ENCODE assay signal across 18 mouse cellular contexts in the genomic region with DNA sequence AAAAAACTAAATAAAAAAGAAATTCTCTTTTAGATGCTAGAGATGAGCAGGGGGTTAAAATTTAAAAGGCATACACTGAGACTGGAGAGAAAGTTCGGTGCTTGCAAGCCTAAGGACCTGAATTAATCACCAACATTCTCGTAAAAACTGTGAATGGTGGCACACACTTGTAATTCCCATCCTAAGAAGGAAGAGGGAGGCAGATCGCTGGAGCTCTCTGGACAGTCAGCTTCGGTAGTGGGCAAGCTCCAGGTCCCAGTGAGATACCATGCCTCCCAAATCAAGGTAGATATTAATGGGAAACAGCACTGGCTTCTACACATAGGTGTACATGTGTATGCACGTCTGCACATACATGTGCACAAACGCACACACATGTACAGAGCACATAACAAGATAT.
A peak's percentile ranks its signal among the peaks of the same experiment; 100 is the strongest.
DNase-seq lines count a peak whose midpoint lies in the region; ATAC-seq and TF ChIP-seq lines count a peak whose summit lies in the region.
"Had no signal": no experiment of that assay in that cellular context is flagged by ENCODE, and none has a peak within 500 bp of the region (broad histone marks: within the 10 kb centered on the region; RNA-seq: fewer than 3 reads in every experiment).

No protein-coding gene starts in this region.

- no peak overlapping the region for H3K4me3 ChIP-seq in kidney, embryonic 14.5 days (ENCODE audit: low read length)
- no peak overlapping the region for H3K4me3 ChIP-seq in lung, adult 2 months (replicated peaks; ENCODE audit: extremely low read depth, low read depth, low read length)
- H3K4me3 ChIP-seq: forebrain, embryonic 15.5 days; heart, embryonic 12.5 days; hindbrain, embryonic 13.5 days; intestine, embryonic 15.5 days; limb, embryonic 15.5 days; neural tube, embryonic 12.5 days had no signal

- no peaks in the 10 kb centered on the region for H3K9me3 ChIP-seq in kidney, embryonic 14.5 days (ENCODE audit: control insufficient read depth, low read length)
- H3K9me3 ChIP-seq: forebrain, embryonic 15.5 days; heart, embryonic 12.5 days; hindbrain, embryonic 13.5 days; intestine, embryonic 15.5 days; limb, embryonic 15.5 days; neural tube, embryonic 12.5 days had no signal

- ATAC-seq in kidney, embryonic 14.5 days (ENCODE audit: low FRiP score, low TSS enrichment), result peak; percentile 65; the same call in 1 of the 2 replicates
- ATAC-seq: forebrain, embryonic 15.5 days; intestine, embryonic 15.5 days had no signal

- peak; percentile 14 for DNase-seq in embryo, embryonic 11 days
- no peak for DNase-seq in embryo, embryonic 10 days (ENCODE audit: low spot score)
- DNase-seq in kidney, postnatal 36 days, result no peak
- DNase-seq in lung, adult 2 months, result no peak
- no peak for DNase-seq in lung, postnatal 14 days
- peak; percentile 20 for DNase-seq in NIH3T3 (ENCODE audit: low read depth)
- DNase-seq in frontal cortex, postnatal 36 days (ENCODE audit: low spot score in 2 of 2), result no peak
- DNase-seq: adrenal gland, postnatal 25 days; cerebellum, adult 2 months; right cerebral cortex, adult 18-20 months had no signal

- H3K27ac ChIP-seq in kidney, embryonic 14.5 days (ENCODE audit: low read depth, low read length), result no peak overlapping the region
- H3K27ac ChIP-seq: forebrain, embryonic 15.5 days; hindbrain, embryonic 13.5 days; intestine, embryonic 15.5 days; limb, embryonic 15.5 days; neural tube, embryonic 12.5 days had no signal

- no peaks in the 10 kb centered on the region for H3K27me3 ChIP-seq in kidney, embryonic 14.5 days (ENCODE audit: control insufficient read depth, insufficient read depth, low read length)
- H3K27me3 ChIP-seq: hindbrain, embryonic 13.5 days; intestine, embryonic 15.5 days; limb, embryonic 15.5 days; neural tube, embryonic 12.5 days had no signal

- 53% methylated on average over 6 of the region's 6 CpGs for WGBS in kidney, embryonic 14.5 days
- 59% methylated on average over 6 of the region's 6 CpGs for WGBS in lung, adult 2 months

- no peak for TF ChIP-seq POLR2A in lung, adult 2 months (IDR thresholded peaks at IDR 0.05; ENCODE audit: borderline replicate concordance, extremely low read depth, low read depth, low read length)

- no peak overlapping the region for H3K4me2 ChIP-seq in kidney, embryonic 14.5 days (replicated peaks; ENCODE audit: low read depth, low read length)
- H3K4me2 ChIP-seq: forebrain, embryonic 15.5 days; heart, embryonic 12.5 days; hindbrain, embryonic 13.5 days; intestine, embryonic 15.5 days; limb, embryonic 15.5 days; neural tube, embryonic 12.5 days had no signal

- no peaks in the 10 kb centered on the region for H3K4me1 ChIP-seq in kidney, embryonic 14.5 days (ENCODE audit: control insufficient read depth, insufficient read depth, low read length)
- H3K4me1 ChIP-seq in lung, adult 2 months (ENCODE audit: control insufficient read depth, insufficient read depth, low read length), result no peaks in the 10 kb centered on the region; the same call in 1 of the 2 replicates
- H3K4me1 ChIP-seq: heart, embryonic 12.5 days; intestine, embryonic 15.5 days; neural tube, embryonic 12.5 days had no signal

- TF ChIP-seq CTCF in lung, adult 2 months (IDR thresholded peaks at IDR 0.05; ENCODE audit: insufficient read depth, low read length), result 0 out of 2 replicates have a peak, but pooled peaks have one; percentile 6

- no peak overlapping the region for H3K9ac ChIP-seq in kidney, embryonic 14.5 days (ENCODE audit: low read depth, low read length)
- H3K9ac ChIP-seq: forebrain, embryonic 15.5 days; heart, embryonic 12.5 days; hindbrain, embryonic 13.5 days; intestine, embryonic 15.5 days; limb, embryonic 15.5 days; neural tube, embryonic 12.5 days had no signal

- H3K36me3 ChIP-seq in kidney, embryonic 14.5 days (ENCODE audit: control insufficient read depth, insufficient read depth, low read length), result no peaks in the 10 kb centered on the region
- H3K36me3 ChIP-seq: forebrain, embryonic 15.5 days; G1E; heart, embryonic 12.5 days; hindbrain, embryonic 13.5 days; intestine, embryonic 15.5 days; limb, embryonic 15.5 days; neural tube, embryonic 12.5 days had no signal

Comparison
In these comparisons a context has a peak if more than half of its experiments do, and no peak if none do; other contexts are left out.
1. DNase-seq: peak in embryo, embryonic 11 days (single experiment) and NIH3T3 (single experiment); none in embryo, embryonic 10 days (single experiment), kidney, postnatal 36 days (0 of 2), lung, adult 2 months (single experiment), lung, postnatal 14 days (single experiment) and frontal cortex, postnatal 36 days (0 of 2).